ENCODE assay signal across 16 mouse cellular contexts in the genomic region with DNA sequence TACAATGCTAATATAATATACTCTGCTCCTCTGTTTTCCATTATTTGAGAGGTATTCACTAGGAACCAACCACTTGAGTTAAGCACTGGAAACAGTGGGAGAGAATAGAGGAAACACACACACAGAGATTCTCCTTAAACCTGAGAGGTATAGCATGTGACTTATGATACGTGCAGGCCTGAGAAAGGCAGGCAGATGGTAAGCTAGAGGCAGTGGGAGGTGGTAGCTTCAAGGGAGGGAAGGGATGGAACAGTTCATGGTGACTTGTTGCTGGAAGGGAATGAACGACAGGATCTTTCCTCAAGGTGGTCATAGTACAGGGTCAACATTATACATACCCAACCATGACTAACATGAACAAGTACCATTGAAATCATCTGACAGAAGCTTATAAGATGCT.
"Had no signal": no experiment of that assay in that cellular context is flagged by ENCODE, and none has a peak within 500 bp of the region (broad histone marks: within the 10 kb centered on the region; RNA-seq: fewer than 3 reads in every experiment).

No protein-coding gene starts in this region.

- H3K27ac ChIP-seq: neural tube, embryonic 13.5 days; neural tube, embryonic 15.5 days; stomach, embryonic 15.5 days; stomach, postnatal 0 days had no signal

- H3K4me3 ChIP-seq: neural tube, embryonic 13.5 days; neural tube, embryonic 15.5 days; stomach, embryonic 15.5 days had no signal

- DNase-seq: retina, postnatal 1 day; right cerebral cortex, adult 18-20 months; right cerebral cortex, postnatal 14 days; right cerebral cortex, postnatal 25 days; right cerebral cortex, postnatal 4 days; spleen, adult 18-20 months; thymus, adult 18-20 months; thymus, adult 2 months; thymus, postnatal 14 days; thymus, postnatal 25 days; thymus, postnatal 36 days; thymus, postnatal 4 days had no signal

- H3K4me1 ChIP-seq: neural tube, embryonic 13.5 days; neural tube, embryonic 15.5 days; stomach, embryonic 15.5 days had no signal
